Mouse (Mus musculus): ENCODE measurements around the gene Mobp. TPM values are rescaled to one million over a fixed set of nuclear protein-coding genes. Genes with fewer than 3 reads are reported as not detected.
"Not testable (repeated sequence)": the region's sequence is repeated elsewhere in the genome, so short reads cannot be mapped to it uniquely, and the experiment has no call there.

The Mobp gene
- 0.05 TPM in 1 of 2 replicates, not detected in the other for polyA plus RNA-seq (2012; rRNA removed)

- no peak for DNase-seq (ENCODE audit: low read depth)
Measured at GRCm38 (mm10) chr9:120149222-120149828, at the start of gene Mobp. Gene Mobp, plus strand, starts transcription at chr9:120149707.

DNA sequence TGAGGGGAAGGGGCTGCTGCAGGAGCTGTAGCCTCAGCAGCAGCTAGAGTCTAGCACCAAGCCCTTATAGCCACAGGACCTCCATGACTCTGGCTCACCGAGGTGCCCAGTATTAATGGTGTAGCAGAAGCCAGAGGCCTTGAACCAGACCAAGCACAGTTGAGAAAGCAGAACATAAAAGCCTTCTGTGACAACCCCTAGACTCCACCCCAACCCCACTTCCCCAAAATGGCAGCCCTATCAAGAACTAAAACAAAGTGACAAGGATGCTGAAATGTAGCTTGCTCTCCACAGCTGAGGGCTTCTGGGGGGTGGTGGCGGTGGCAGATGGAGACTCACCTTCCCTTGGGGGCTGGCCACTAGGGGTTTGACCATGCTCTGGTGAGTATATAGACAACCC, 48.3 kb upstream of the Mobp start:
- DNase-seq (ENCODE audit: low read depth) = no peak

DNA sequence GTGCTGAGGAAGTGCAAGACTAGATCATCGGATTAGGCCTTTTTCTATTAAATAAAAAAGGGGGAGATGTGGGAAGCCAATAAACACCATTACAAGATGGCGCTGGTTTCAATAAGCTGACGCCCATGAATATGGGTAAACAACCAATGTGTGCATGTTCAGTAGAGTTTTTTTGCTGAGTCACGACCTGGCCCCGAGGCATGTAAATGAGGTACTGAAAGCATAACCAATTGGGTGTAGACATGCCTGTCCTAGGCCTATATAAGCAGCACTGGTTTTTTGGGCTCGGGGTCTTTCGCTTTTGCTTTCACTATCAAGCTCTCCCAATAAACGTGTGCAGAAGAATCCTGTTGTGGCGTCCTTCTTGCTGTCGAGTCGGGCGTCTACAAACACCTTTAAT, 40.6 kb upstream of the Mobp start:
- DNase-seq (ENCODE audit: low read depth) = not testable (repeated sequence)

- no peak for DNase-seq (ENCODE audit: low read depth)
Measured at GRCm38 (mm10) chr9:120110211-120111018, 39.1 kb upstream of the Mobp start, which contains the start of gene Slc25a38. Gene Slc25a38, plus strand, starts transcription at chr9:120110374.

GRCm38 (mm10) chr9:120111156-120111945, 38.2 kb upstream of the Mobp start:
- no peak for DNase-seq (ENCODE audit: low read depth)

- DNase-seq (ENCODE audit: low read depth) = no peak
Measured at GRCm38 (mm10) chr9:120112472-120112871, 37.0 kb upstream of the Mobp start.

DNA sequence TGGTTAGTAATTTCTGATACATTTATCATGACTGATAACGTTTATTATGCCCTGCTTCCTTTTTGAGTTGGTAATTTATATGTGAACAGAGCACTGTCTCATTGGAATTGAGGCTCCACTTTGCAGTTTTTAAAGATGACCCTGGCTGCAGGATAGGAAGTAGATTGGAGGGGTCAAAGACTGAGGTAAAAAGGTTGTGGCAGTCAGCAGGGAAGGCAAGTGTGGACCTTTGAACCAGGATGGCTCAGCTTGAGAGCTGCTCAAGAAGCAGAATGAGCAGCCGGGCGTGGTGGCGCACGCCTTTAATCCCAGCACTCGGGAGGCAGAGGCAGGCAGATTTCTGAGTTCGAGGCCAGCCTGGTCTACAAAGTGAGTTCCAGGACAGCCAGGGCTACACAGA, 36.1 kb upstream of the Mobp start:
- DNase-seq (ENCODE audit: low read depth) = no peak

- DNase-seq (ENCODE audit: low read depth) = no peak
Measured at GRCm38 (mm10) chr9:120114051-120114788, 35.3 kb upstream of the Mobp start.

DNA sequence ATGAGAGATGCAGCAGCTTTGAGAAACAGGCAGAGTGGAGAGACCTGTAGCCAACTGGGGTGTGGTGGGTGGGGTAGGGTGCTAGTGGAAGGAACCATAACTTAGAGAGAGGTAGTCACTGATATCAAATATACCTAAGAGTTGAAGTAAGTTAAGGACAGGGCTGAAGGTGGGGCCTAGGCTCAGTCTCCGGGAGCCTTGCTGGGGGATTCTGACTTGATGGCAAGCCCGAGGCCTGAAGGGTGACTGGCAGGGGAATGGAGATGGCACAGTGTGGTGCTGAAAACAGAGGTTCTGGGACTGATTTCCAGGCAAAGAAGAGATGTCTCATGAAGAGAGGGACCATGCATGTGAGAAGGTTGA, 34.7 kb upstream of the Mobp start:
- no peak for DNase-seq (ENCODE audit: low read depth)

- DNase-seq (ENCODE audit: low read depth) = no peak
Measured at GRCm38 (mm10) chr9:120115580-120115979, 33.9 kb upstream of the Mobp start.

DNA sequence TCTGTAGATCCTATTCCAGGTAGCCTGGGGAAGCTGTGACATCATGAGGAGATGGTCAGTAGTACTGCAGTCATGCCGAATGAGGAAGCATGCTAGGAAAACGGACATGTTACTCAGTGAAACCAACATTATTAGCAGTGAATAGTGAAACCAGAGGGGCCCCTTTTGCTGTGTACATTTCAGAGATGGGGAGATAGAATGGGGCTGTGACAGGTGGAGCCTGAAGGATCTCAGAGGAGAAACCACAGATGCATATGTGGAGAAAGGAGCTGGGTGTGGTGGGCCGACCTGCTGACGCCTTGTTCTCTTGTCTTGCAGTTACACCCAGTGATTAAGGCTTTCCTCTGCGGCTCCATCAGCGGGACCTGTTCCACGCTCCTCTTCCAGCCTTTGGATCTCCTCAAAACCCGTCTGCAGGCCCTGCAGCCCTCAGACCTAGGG, 33.3 kb upstream of the Mobp start:
- no peak for DNase-seq (ENCODE audit: low read depth)

GRCm38 (mm10) chr9:120118212-120118611, 31.3 kb upstream of the Mobp start:
- no peak for DNase-seq (ENCODE audit: low read depth)

DNA sequence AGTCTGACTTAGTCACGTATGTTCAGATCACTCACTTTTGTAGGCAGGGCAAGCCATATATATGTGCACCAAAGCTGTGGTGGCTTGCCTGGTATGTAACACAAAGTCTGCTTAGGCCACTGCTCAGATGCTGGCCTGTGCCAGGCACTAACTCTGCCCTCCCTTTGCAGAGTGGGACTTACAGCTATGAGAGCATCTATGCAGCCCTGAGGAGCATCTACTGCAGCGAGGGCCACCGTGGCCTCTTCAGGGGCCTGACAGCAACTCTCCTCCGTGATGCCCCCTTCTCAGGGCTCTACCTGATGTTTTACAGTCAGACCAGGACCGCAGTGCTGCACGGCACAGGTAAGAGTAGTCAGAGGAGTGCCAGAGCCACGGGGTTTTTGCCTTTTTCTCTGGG, 29.0 kb upstream of the Mobp start:
- no peak for DNase-seq (ENCODE audit: low read depth)

DNA sequence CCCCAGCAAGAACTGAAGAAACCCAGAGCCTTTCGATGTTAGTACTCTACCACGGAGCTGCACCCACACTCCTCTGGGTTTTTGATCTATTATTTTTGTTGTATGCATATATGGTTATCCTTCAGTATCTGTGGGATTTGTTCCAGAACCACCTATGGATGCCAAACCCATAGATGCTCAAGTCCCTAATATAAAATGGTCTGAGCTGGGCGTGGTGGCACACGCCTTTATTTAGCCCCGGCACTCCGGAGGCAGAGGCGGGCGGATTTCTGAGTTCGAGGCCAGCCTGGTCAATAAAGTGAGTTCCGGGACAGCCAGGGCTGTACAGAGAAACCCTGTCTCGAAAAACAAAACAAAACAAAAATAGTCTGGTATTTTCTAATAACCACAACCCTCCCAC, 22.6 kb upstream of the Mobp start:
- no peak for DNase-seq (ENCODE audit: low read depth)

- DNase-seq (ENCODE audit: low read depth) = no peak
Measured at GRCm38 (mm10) chr9:120127538-120128251, 21.8 kb upstream of the Mobp start, which contains the start of gene Rpsa. Gene Rpsa, plus strand, starts transcription at chr9:120127689.

- no peak for DNase-seq (ENCODE audit: low read depth)
Measured at GRCm38 (mm10) chr9:120129276-120129675, 20.2 kb upstream of the Mobp start.

DNA sequence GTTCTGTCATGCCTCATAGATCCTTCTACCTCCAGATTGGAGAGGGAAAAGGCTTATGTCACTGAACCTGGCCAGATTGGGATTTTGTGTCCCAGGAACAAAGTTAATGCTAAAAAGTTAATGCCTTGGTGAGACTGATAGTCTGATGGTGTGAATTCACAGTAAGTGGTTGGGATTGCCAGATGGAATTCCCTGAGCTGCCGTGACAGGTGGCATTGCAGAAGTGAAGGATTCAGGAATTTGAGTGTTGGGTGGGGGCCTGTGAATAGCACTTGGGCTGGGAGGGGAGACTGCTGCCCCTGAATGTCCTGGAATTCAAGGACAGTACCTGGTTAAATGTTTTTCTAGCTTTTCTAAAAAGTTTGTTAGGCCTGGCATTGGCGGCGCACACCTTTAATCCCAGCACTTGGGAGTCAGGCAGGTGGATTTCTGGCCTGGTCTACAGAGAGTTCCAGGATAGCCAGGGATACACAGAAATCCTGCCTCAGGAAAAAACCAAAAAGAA, 17.7 kb upstream of the Mobp start:
- no peak for DNase-seq (ENCODE audit: low read depth)

DNA sequence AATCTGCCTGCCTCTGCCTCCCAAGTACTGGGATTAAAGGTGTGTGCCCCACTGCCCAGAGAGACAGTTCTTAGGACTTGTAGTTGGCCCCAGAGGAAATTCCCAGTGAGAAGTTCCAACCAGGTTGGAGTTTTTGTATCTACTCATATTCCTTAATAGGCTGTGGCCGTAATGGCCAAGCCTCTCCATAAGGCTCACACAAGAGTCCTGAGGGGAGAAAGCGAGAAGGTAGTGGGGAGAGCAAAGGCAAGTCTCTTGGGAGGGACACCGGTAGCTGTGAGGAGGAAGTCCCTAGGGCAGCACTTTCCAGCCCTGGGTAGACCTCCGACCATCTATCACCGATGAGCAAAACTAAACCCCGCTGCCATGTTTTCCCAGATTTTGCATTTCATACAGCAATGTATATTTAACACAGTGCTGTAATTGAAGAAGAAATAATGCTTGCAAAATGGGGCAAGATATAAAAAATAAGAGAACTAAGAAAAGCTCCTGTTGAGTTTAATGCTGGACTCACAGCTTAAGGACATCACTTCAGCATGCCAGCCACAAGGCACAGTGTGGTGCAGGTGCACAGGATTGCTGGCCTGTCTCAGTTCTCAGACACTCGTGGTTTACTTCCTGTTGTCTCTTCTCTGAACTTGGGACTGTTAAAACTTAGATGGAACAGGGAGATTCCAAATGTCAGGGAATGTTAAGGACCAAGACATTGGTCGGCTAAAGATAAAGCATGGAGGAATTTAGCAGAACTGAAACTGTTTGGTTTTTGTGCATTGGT, 16.3 kb upstream of the Mobp start:
- DNase-seq (ENCODE audit: low read depth) = no peak

DNA sequence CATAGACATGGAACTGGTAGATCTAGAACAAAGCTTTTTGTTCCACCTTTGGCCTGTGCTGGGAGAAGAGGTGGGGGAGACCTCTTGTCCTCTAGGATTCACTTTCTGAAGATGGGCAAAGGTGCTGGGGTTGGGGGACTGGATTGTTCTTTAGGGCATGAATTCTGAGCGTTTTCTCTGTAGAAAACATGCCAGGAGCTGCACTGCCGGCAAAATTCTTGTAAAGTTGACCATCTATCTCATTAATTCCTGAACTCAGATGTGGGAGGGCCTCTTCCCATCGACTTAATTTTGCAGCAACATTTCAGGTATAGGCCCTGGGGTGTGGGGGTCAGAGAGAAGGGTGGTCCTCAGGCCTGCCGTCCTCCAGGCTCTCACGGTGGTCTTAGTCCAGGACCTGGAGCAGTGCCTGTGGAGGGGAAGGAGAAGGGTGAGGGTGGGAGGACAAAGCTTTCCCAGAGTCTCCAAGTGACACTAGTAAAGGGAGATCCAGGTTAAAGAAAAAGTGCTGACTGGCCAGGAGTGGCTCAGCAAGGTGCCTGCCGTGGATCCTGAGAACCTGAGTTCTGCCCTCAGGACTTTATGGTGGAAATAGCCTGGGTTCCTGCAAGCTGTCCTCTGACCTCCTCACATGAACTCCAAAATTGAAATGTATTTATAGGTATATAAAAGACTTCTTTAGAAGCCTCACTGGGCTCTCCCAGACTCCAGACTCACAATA, 15.6 kb upstream of the Mobp start:
- no peak for DNase-seq (ENCODE audit: low read depth)

All from gonadal fat pad, adult 2 months (tissue).